Mouse (Mus musculus) intestine, postnatal 0 days (tissue): Measurements from ENCODE around the gene Rnf169. TPM values are rescaled to one million over a fixed set of nuclear protein-coding genes. Genes with fewer than 3 reads are reported as not detected.

Experiments
- ATAC-seq: fragments of 200-750 bp; cut with Nextera tagmentation; 2 replicates; pipeline ENCODE4 v1.8.0; 2017; ENCODE audit warnings: mild to moderate bottlenecking, moderate TSS enrichment, moderate library complexity
- H3K27ac ChIP-seq: fragments of 300-500 bp; sonication (generic); 2 replicates; pipeline ENCODE4 v1.5.1; 2014; ENCODE audit warnings: mild to moderate bottlenecking, low read depth, low read length, moderate library complexity
- H3K27me3 ChIP-seq: fragments of 300-500 bp; sonication (generic); replicated peaks from 2 replicates; pipeline ENCODE4 v1.6.1; 2014; ENCODE audit warnings: low read length, mixed read lengths; ENCODE audit not compliant: control insufficient read depth, insufficient read depth
- H3K36me3 ChIP-seq: fragments of 300-500 bp; sonication (generic); 2 replicates; pipeline ENCODE4 v1.6.1; 2014; ENCODE audit warnings: mild to moderate bottlenecking, moderate library complexity; ENCODE audit not compliant: control insufficient read depth, insufficient read depth
- H3K4me1 ChIP-seq: fragments of 300-500 bp; sonication (generic); replicated peaks from 2 replicates; pipeline ENCODE4 v1.6.1; 2014; ENCODE audit warnings: antibody characterized with exemption, low read length, mixed read lengths; ENCODE audit not compliant: control insufficient read depth, insufficient read depth
- H3K4me2 ChIP-seq: fragments of 300-500 bp; sonication (generic); replicated peaks from 2 replicates; pipeline ENCODE4 v1.6.1; 2014; ENCODE audit warnings: low read depth, mild to moderate bottlenecking, moderate library complexity
- H3K4me3 ChIP-seq: fragments of 300-500 bp; sonication (generic); 2 replicates; pipeline ENCODE4 v1.5.1; 2014; ENCODE audit warnings: low read depth, low read length
- H3K9ac ChIP-seq: fragments of 300-500 bp; sonication (generic); 2 replicates; pipeline ENCODE4 v1.6.1; 2014; ENCODE audit warnings: mild to moderate bottlenecking, low read depth, low read length
- H3K9me3 ChIP-seq: fragments of 300-500 bp; sonication (generic); 2 replicates; pipeline ENCODE4 v1.6.1; 2016; ENCODE audit warnings: mixed run types; ENCODE audit not compliant: control insufficient read depth
- CTCF ChIP-seq: sonication (generic); IDR thresholded peaks from 2 replicates; pipeline ENCODE4 v1.5.1; 2016; ENCODE audit warnings: low read depth, mild to moderate bottlenecking, control low read depth, antibody characterized with exemption, moderate library complexity
- WGBS: fragments of 180-500 bp; shearing (Covaris S2); extraction: QIAGEN DNeasy Blood & Tissue Kit; methylation state at CpG from one replicate; pipeline ENCODE4 v1.1.7; 2014; 5-methylcytosine and 5-hydroxymethylcytosine counted together
- polyA plus RNA-seq: library from polyadenylated mRNA; unstranded; fragments of >200 nt; fragmentation: Nextera tagmentation; extraction: Ambion mirVana; gene quantifications from 2 replicates; pipeline ENCODE4 v1.2.1, GENCODE M21; 2015

Gene Rnf169
- polyA plus RNA-seq, 1 experiment from 2014 or later = 1.9 TPM

DNA sequence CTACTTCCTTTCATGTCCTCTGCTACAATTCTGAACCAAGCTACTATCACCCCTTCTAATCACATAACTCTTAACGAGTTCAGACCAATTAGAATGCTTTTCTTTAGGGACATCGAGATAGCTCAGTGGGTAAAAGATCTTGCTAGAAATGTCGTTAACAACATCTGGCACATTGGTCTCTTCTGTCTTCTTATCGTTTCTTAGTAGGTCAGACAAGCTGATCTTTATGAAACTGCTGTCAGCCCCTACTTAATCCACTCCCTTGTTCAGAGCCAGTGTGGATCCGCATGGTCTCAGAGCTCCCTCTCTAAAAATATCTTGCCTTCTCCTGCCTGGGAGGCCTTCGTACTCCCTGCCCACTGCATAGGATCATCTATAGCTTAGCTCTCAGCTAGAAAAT lies 106.3 kb downstream of the Rnf169 start:
- no peak for TF ChIP-seq CTCF
- no peaks in the 10 kb centered on the region for H3K27me3 ChIP-seq
- H3K9ac ChIP-seq = no peak overlapping the region
- H3K36me3 ChIP-seq = no peaks in the 10 kb centered on the region
- H3K27ac ChIP-seq = no peak overlapping the region
- H3K9me3 ChIP-seq = no peaks in the 10 kb centered on the region
- no peak for ATAC-seq
- no peaks in the 10 kb centered on the region for H3K4me1 ChIP-seq
- 82% methylated on average over 6 of the region's 6 CpGs for WGBS
- no peak overlapping the region for H3K4me2 ChIP-seq
- H3K4me3 ChIP-seq = no peak overlapping the region

Other genes with a start within 250 kb of the Rnf169 start
- not detected in 2 replicates for gene Olfr521, start 216.9 kb downstream of the Rnf169 start, polyA plus RNA-seq
- 2.5 TPM in 2 replicates for gene Neu3, start 152.0 kb downstream of the Rnf169 start, polyA plus RNA-seq
- 0.17 TPM in 1 of 2 replicates, not detected in the other for gene Xrra1, start 121.3 kb downstream of the Rnf169 start, polyA plus RNA-seq
- 237 and 238 TPM in 2 replicates for gene Spcs2, start 117.0 kb downstream of the Rnf169 start, polyA plus RNA-seq
- gene Chrdl2, start 25.7 kb upstream of the Rnf169 start, polyA plus RNA-seq = 1.0 and 1.2 TPM in 2 replicates
- gene Pold3, start 141.1 kb upstream of the Rnf169 start, polyA plus RNA-seq = 18.3 and 22.1 TPM in 2 replicates
- gene Lipt2, start 178.8 kb upstream of the Rnf169 start, polyA plus RNA-seq = 8.8 and 9.1 TPM in 2 replicates
- 28.9 TPM in 2 replicates for gene Kcne3, start 196.1 kb upstream of the Rnf169 start, polyA plus RNA-seq
- gene Pgm2l1, start 246.9 kb upstream of the Rnf169 start, polyA plus RNA-seq = 1.0 and 1.3 TPM in 2 replicates